Mouse (Mus musculus): ENCODE data around the gene Lce1a1. TPM values are rescaled to one million over a fixed set of nuclear protein-coding genes. Genes with fewer than 3 reads are reported as not detected.
A peak's percentile ranks its signal among the peaks of the same experiment; 100 is the strongest.

The Lce1a1 gene
- polyA plus RNA-seq, 1 experiment from 2014 or later: not detected

GRCm38 (mm10) chr3:92621560-92621959, 26.5 kb downstream of the Lce1a1 start, which contains the start of gene Lce6a:
Gene Lce6a, minus strand, starts transcription at chr3:92621660.
- ATAC-seq (no peak), DNase-seq (ENCODE audit: low read depth, low spot score) (no peak)
- TF ChIP-seq CTCF (IDR thresholded peaks at IDR 0.05): no peak
- peaks cover 11% of the 10 kb centered on the region for H3K27me3 ChIP-seq
- POLR2A ChIA-PET: no interaction called here
- in situ Hi-C loops (cut with MboI; ENCODE audit: low pct_unique_long_range_greater_than_20kb): no loop called here
- CTCF ChIA-PET: interaction anchor here (1.3 kb wide), 1 partner anchor 14 kb away, joined by 3 read pairs; the partner anchor contains the start of gene 2210017I01Rik

GRCm38 (mm10) chr3:92609804-92610203, 38.3 kb downstream of the Lce1a1 start:
- CTCF ChIA-PET: interaction anchor here (1.2 kb wide), 1 partner anchor 29 kb away, joined by 3 read pairs; no protein-coding TSS in a partner anchor
- in situ Hi-C loops (cut with MboI; ENCODE audit: low pct_unique_long_range_greater_than_20kb): no loop called here
- DNase-seq (ENCODE audit: low read depth, low spot score) (no peak), ATAC-seq (no peak)
- no peak for TF ChIP-seq CTCF (IDR thresholded peaks at IDR 0.05)
- H3K27me3 ChIP-seq: peaks cover 28% of the 10 kb centered on the region
- POLR2A ChIA-PET: no interaction called here

GRCm38 (mm10) chr3:92607392-92607791, 40.7 kb downstream of the Lce1a1 start, which contains the start of gene 2210017I01Rik:
Gene 2210017I01Rik, minus strand, starts transcription at chr3:92607492.
- CTCF ChIA-PET: interaction anchor here (1.1 to 1.5 kb wide), 3 partner anchors 8 to 489 kb away, joined by 3 read pairs; partner anchors contain the start of gene Lce6a
- ATAC-seq: no peak

GRCm38 (mm10) chr3:92602169-92602568, 45.9 kb downstream of the Lce1a1 start:
- TF ChIP-seq CTCF (IDR thresholded peaks at IDR 0.05): peak; percentile 59
- POLR2A ChIA-PET: no interaction called here

More at GRCm38 (mm10) chr3:92607392-92607791, 40.7 kb downstream of the Lce1a1 start, which contains the start of gene 2210017I01Rik:
- TF ChIP-seq CTCF (IDR thresholded peaks at IDR 0.05): no peak
- H3K27me3 ChIP-seq: peaks cover 20% of the 10 kb centered on the region
- DNase-seq (ENCODE audit: low read depth, low spot score): no peak
- POLR2A ChIA-PET: no interaction called here
- in situ Hi-C loops (cut with MboI; ENCODE audit: low pct_unique_long_range_greater_than_20kb): no loop called here

GRCm38 (mm10) chr3:92600456-92600855, 47.7 kb downstream of the Lce1a1 start:
- peak; percentile 54 for ATAC-seq
- POLR2A ChIA-PET: no interaction called here
- CTCF ChIA-PET: interaction anchor here (1.0 to 4.0 kb wide), 8 partner anchors 8 to 482 kb away, joined by 3 to 18 read pairs (median 4); partner anchors contain the start of gene Smcp
- DNase-seq (ENCODE audit: low read depth, low spot score): no peak
- in situ Hi-C loops (cut with MboI; ENCODE audit: low pct_unique_long_range_greater_than_20kb): loop anchor here (5.0 kb wide), 2 partner anchors 203 to 448 kb away; no protein-coding TSS in a partner anchor
- peak; percentile 49 for TF ChIP-seq CTCF (IDR thresholded peaks at IDR 0.05)
- peaks cover 13% of the 10 kb centered on the region for H3K27me3 ChIP-seq

More at GRCm38 (mm10) chr3:92602169-92602568, 45.9 kb downstream of the Lce1a1 start:
- DNase-seq (ENCODE audit: low read depth, low spot score) (no peak), ATAC-seq (no peak)
- CTCF ChIA-PET: interaction anchor here (1.0 to 4.0 kb wide), 6 partner anchors 13 to 455 kb away, joined by 3 to 18 read pairs (median 3); partner anchors contain the start of genes Ivl and Smcp
- in situ Hi-C loops (cut with MboI; ENCODE audit: low pct_unique_long_range_greater_than_20kb): loop anchor here (5.0 kb wide), 2 partner anchors 205 to 450 kb away; no protein-coding TSS in a partner anchor
- peaks cover 12% of the 10 kb centered on the region for H3K27me3 ChIP-seq

- peaks cover 17% of the 10 kb centered on the region for H3K27me3 ChIP-seq
- POLR2A ChIA-PET: no interaction called here
- in situ Hi-C loops (cut with MboI; ENCODE audit: low pct_unique_long_range_greater_than_20kb): loop anchor here (5.0 kb wide), 2 partner anchors 203 to 448 kb away; no protein-coding TSS in a partner anchor
- ATAC-seq (no peak), DNase-seq (ENCODE audit: low read depth, low spot score) (no peak)
- CTCF ChIA-PET: interaction anchor here (1.0 to 4.0 kb wide), 8 partner anchors 8 to 481 kb away, joined by 3 to 18 read pairs (median 4); partner anchors contain the start of gene Smcp
- TF ChIP-seq CTCF (IDR thresholded peaks at IDR 0.05): no peak
Measured at GRCm38 (mm10) chr3:92599973-92600372, 48.1 kb downstream of the Lce1a1 start.

- peaks cover 17% of the 10 kb centered on the region for H3K27me3 ChIP-seq
- no peak for TF ChIP-seq CTCF (IDR thresholded peaks at IDR 0.05)
- in situ Hi-C loops (cut with MboI; ENCODE audit: low pct_unique_long_range_greater_than_20kb): no loop called here
- POLR2A ChIA-PET: no interaction called here
- CTCF ChIA-PET: no interaction called here
- DNase-seq (ENCODE audit: low read depth, low spot score): no peak
- no peak for ATAC-seq
Measured at GRCm38 (mm10) chr3:92598429-92598828, 49.7 kb downstream of the Lce1a1 start.

Other genes with a start within 250 kb of the Lce1a1 start
- gene Sprr2i, start 240.3 kb downstream of the Lce1a1 start, polyA plus RNA-seq (2021): not detected
- not detected for gene Sprr2j-ps, start 230.2 kb downstream of the Lce1a1 start, polyA plus RNA-seq (2021)
- 11.3 TPM for gene Gm9774, start 218.9 kb downstream of the Lce1a1 start, polyA plus RNA-seq (2021)
- not detected for gene Sprr2k, start 215.7 kb downstream of the Lce1a1 start, polyA plus RNA-seq (2021)
- 0.19 TPM for gene Sprr1b, start 209.5 kb downstream of the Lce1a1 start, polyA plus RNA-seq (2021)
- not detected for gene Sprr3, start 189.6 kb downstream of the Lce1a1 start, polyA plus RNA-seq (2021)
- gene Sprr1a, start 162.4 kb downstream of the Lce1a1 start, polyA plus RNA-seq (2021): 14.1 TPM
- not detected for gene Sprr4, start 147.8 kb downstream of the Lce1a1 start, polyA plus RNA-seq (2021)
- gene 2310046K23Rik, start 113.8 kb downstream of the Lce1a1 start, polyA plus RNA-seq (2021): not detected
- not detected for gene Ivl, start 74.6 kb downstream of the Lce1a1 start, polyA plus RNA-seq (2021)
- gene Smcp, start 59.3 kb downstream of the Lce1a1 start, polyA plus RNA-seq (2021): not detected
- not detected for gene 2210017I01Rik, start 40.8 kb downstream of the Lce1a1 start, polyA plus RNA-seq (2021)
- gene Lce6a, start 26.6 kb downstream of the Lce1a1 start, polyA plus RNA-seq (2021): not detected
- gene Lce1b, start 8.6 kb upstream of the Lce1a1 start, polyA plus RNA-seq (2021): not detected
- not detected for gene Lce1a2, start 22.0 kb upstream of the Lce1a1 start, polyA plus RNA-seq (2021)
- gene Lce1c, start 30.9 kb upstream of the Lce1a1 start, polyA plus RNA-seq (2021): not detected
- not detected for gene Lce1d, start 38.9 kb upstream of the Lce1a1 start, polyA plus RNA-seq (2021)
- not detected for gene Lce1e, start 60.8 kb upstream of the Lce1a1 start, polyA plus RNA-seq (2021)
- not detected for gene Lce1f, start 72.0 kb upstream of the Lce1a1 start, polyA plus RNA-seq (2021)
- not detected for gene Gm38119, start 90.8 kb upstream of the Lce1a1 start, polyA plus RNA-seq (2021)
- not detected for gene Lce1g, start 104.0 kb upstream of the Lce1a1 start, polyA plus RNA-seq (2021)
- gene Lce1h, start 116.8 kb upstream of the Lce1a1 start, polyA plus RNA-seq (2021): not detected
- not detected for gene Lce1i, start 130.6 kb upstream of the Lce1a1 start, polyA plus RNA-seq (2021)
- not detected for gene Lce1j, start 142.2 kb upstream of the Lce1a1 start, polyA plus RNA-seq (2021)
- not detected for gene Lce1k, start 159.6 kb upstream of the Lce1a1 start, polyA plus RNA-seq (2021)
- not detected for gene Kprp, start 178.9 kb upstream of the Lce1a1 start, polyA plus RNA-seq (2021)
- not detected for gene Lce1l, start 203.0 kb upstream of the Lce1a1 start, polyA plus RNA-seq (2021)
- gene 2310050C09Rik, start 221.9 kb upstream of the Lce1a1 start, polyA plus RNA-seq (2021): not detected